Mouse (Mus musculus): Measurements from ENCODE around the gene Gpc1. TPM values are rescaled to one million over a fixed set of nuclear protein-coding genes. Genes with fewer than 3 reads are reported as not detected.

Gene Gpc1
- polyA plus RNA-seq, 1 experiment from 2014 or later: 8.5 TPM

GRCm38 (mm10) chr1:92830626-92831187, 738 bp upstream of the Gpc1 start:
- Histone ChIP-seq H3K27ac (ENCODE audit: low read depth, low read length) (0 out of 2 replicates have a peak overlapping the region, but pooled peaks have one; percentile 46), H3K9ac (ENCODE audit: low read depth, low read length) (no peak overlapping the region), H3K9me3 (ENCODE audit: control insufficient read depth) (no peaks in the 10 kb centered on the region), H3K27me3 (replicated peaks; ENCODE audit: control insufficient read depth, insufficient read depth, low read length) (peaks cover 25% of the 10 kb centered on the region; the same call in 1 of the 2 replicates), H3K4me1 (replicated peaks; ENCODE audit: control insufficient read depth, insufficient read depth, low read length) (no peaks in the 10 kb centered on the region), H3K4me3 (ENCODE audit: low read depth, low read length) (peak overlapping the region; percentile 59), H3K36me3 (ENCODE audit: control insufficient read depth, insufficient read depth) (no peaks in the 10 kb centered on the region), H3K4me2 (replicated peaks; ENCODE audit: low read depth) (peak overlapping the region; percentile 88)
- 9% methylated on average over 13 of the region's 13 CpGs for WGBS
- TF ChIP-seq CTCF (IDR thresholded peaks at IDR 0.05; ENCODE audit: low read depth): no peak
- ATAC-seq: no peak

- peak; percentile 38; the same call in 1 of the 2 replicates for TF ChIP-seq CTCF (IDR thresholded peaks at IDR 0.05; ENCODE audit: low read depth)
- Histone ChIP-seq H3K4me1 (replicated peaks; ENCODE audit: control insufficient read depth, insufficient read depth, low read length) (no peaks in the 10 kb centered on the region), H3K9ac (ENCODE audit: low read depth, low read length) (peak overlapping the region; percentile 53), H3K4me2 (replicated peaks; ENCODE audit: low read depth) (peak overlapping the region; percentile 88), H3K27ac (ENCODE audit: low read depth, low read length) (0 out of 2 replicates have a peak overlapping the region, but pooled peaks have one; percentile 46), H3K27me3 (replicated peaks; ENCODE audit: control insufficient read depth, insufficient read depth, low read length) (peaks cover 25% of the 10 kb centered on the region; the same call in 1 of the 2 replicates), H3K9me3 (ENCODE audit: control insufficient read depth) (no peaks in the 10 kb centered on the region), H3K4me3 (ENCODE audit: low read depth, low read length) (peak overlapping the region; percentile 59), H3K36me3 (ENCODE audit: control insufficient read depth, insufficient read depth) (no peaks in the 10 kb centered on the region)
- ATAC-seq: no peak
- 2% methylated on average over 56 of the region's 62 CpGs for WGBS
Measured at GRCm38 (mm10) chr1:92832011-92833010, 866 bp downstream of the Gpc1 start.

- Histone ChIP-seq H3K9ac (ENCODE audit: low read depth, low read length) (no peak overlapping the region), H3K4me2 (replicated peaks; ENCODE audit: low read depth) (no peak overlapping the region), H3K9me3 (ENCODE audit: control insufficient read depth) (no peaks in the 10 kb centered on the region), H3K36me3 (ENCODE audit: control insufficient read depth, insufficient read depth) (no peaks in the 10 kb centered on the region), H3K27ac (ENCODE audit: low read depth, low read length) (no peak overlapping the region), H3K4me1 (replicated peaks; ENCODE audit: control insufficient read depth, insufficient read depth, low read length) (no peaks in the 10 kb centered on the region), H3K27me3 (replicated peaks; ENCODE audit: control insufficient read depth, insufficient read depth, low read length) (peaks cover 25% of the 10 kb centered on the region; the same call in 1 of the 2 replicates), H3K4me3 (ENCODE audit: low read depth, low read length) (no peak overlapping the region)
- 69% methylated on average over 7 of the region's 7 CpGs for WGBS
- TF ChIP-seq CTCF (IDR thresholded peaks at IDR 0.05; ENCODE audit: low read depth): peak; percentile 91
- ATAC-seq: peak; percentile 29; the same call in 1 of the 2 replicates
Measured at GRCm38 (mm10) chr1:92833987-92834706, 2.7 kb downstream of the Gpc1 start.

- no peak overlapping the region for H3K4me3 ChIP-seq (ENCODE audit: low read depth, low read length)
- no peaks in the 10 kb centered on the region for H3K36me3 ChIP-seq (ENCODE audit: control insufficient read depth, insufficient read depth)
- ATAC-seq: no peak
- no peaks in the 10 kb centered on the region for H3K4me1 ChIP-seq (replicated peaks; ENCODE audit: control insufficient read depth, insufficient read depth, low read length)
- no peak overlapping the region for H3K27ac ChIP-seq (ENCODE audit: low read depth, low read length)
- 80% methylated on average over 14 of the region's 14 CpGs for WGBS
- no peak for TF ChIP-seq CTCF (IDR thresholded peaks at IDR 0.05; ENCODE audit: low read depth)
- no peaks in the 10 kb centered on the region for H3K9me3 ChIP-seq (ENCODE audit: control insufficient read depth)
- H3K27me3 ChIP-seq (replicated peaks; ENCODE audit: control insufficient read depth, insufficient read depth, low read length): no peaks in the 10 kb centered on the region; the same call in 1 of the 2 replicates
- H3K4me2 ChIP-seq (replicated peaks; ENCODE audit: low read depth): no peak overlapping the region
- no peak overlapping the region for H3K9ac ChIP-seq (ENCODE audit: low read depth, low read length)
Measured at GRCm38 (mm10) chr1:92837931-92838833, 6.7 kb downstream of the Gpc1 start.

- no peaks in the 10 kb centered on the region for H3K36me3 ChIP-seq (ENCODE audit: control insufficient read depth, insufficient read depth)
- H3K4me2 ChIP-seq (replicated peaks; ENCODE audit: low read depth): no peak overlapping the region
- H3K27ac ChIP-seq (ENCODE audit: low read depth, low read length): no peak overlapping the region
- H3K27me3 ChIP-seq (replicated peaks; ENCODE audit: control insufficient read depth, insufficient read depth, low read length): no peaks in the 10 kb centered on the region
- H3K4me3 ChIP-seq (ENCODE audit: low read depth, low read length): no peak overlapping the region
- H3K9ac ChIP-seq (ENCODE audit: low read depth, low read length): no peak overlapping the region
- ATAC-seq: no peak
- H3K9me3 ChIP-seq (ENCODE audit: control insufficient read depth): no peaks in the 10 kb centered on the region
- WGBS: 75% methylated on average over 7 of the region's 7 CpGs
- H3K4me1 ChIP-seq (replicated peaks; ENCODE audit: control insufficient read depth, insufficient read depth, low read length): no peaks in the 10 kb centered on the region
- no peak for TF ChIP-seq CTCF (IDR thresholded peaks at IDR 0.05; ENCODE audit: low read depth)
Measured at GRCm38 (mm10) chr1:92839211-92839610, 7.8 kb downstream of the Gpc1 start.

Data from intestine, postnatal 0 days (tissue).